Mouse (Mus musculus) testis, postnatal 14 days (tissue): ENCODE measurements around the gene H2-T24.
"Not testable (repeated sequence)": the region's sequence is repeated elsewhere in the genome, so short reads cannot be mapped to it uniquely, and the experiment has no call there.

Experiments
- DNase-seq: peaks from one replicate; pipeline ENCODE4 v3.0.0; 2021; ENCODE audit warnings: low spot score

Gene H2-T24

DNA sequence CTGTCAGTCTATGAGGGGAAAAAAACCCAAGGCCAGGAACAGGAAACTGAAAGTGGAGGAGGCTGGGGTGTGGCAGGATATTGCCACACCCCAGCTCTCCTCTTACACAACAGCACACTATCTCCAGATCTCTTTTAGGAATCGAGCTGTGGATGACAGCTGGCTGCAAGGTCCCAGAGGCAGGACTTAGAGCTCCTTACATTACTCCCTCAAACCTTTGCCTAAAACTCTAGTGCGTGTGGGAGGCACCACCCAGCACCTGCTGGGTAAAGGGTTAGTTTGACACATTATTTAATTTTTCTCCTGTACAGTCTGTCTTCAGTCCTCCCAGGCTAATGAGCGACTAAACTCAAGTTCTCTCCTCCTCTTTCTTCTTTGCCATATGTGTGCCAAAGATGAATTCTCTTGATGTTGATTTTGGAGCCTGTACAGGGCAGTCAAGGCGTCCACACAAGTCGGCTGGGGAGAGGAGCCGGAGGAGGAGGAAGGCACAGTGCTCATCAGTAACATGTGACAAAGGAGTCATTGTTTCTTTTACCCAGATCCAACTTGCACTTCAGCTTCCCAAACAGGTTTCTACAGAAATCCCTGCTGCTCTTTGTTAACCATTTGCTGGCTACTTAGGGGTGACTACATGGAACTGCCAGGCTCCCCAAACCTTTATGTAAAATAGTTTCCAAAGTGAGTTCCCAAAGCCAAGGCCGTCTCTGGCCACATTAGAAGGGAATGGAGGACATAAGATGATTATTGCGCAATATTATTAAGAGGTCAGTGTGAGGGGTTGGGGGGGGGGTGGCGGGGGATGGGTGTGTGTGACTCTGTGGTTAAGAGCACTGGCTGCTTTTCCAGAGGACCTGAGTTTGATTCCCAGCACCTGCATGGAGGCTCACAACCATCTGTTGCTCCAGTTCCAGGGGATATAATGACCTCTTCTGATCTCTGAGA lies 3.6 kb upstream of the H2-T24 start:
- DNase-seq = peak; percentile 45

DNA sequence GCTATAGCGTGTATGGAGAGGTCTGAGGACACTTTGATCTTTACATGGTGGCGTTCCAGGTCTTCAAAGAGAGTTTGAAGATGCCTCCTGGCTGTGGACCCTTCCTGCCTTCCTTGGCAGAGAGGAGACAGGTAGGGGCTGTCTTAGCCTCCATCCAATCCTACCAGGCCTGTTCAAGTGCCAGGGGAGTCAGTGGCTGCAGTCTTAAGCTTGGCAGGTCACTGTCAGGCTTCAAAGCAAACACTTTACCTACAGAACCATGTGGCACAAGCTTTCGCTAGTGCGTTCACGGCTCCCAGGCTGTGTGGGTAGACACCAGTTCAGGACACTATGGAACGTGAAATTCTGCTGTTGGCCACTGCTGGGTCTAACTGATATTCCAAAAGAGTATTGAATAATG lies 2.6 kb upstream of the H2-T24 start:
- DNase-seq = no peak

DNA sequence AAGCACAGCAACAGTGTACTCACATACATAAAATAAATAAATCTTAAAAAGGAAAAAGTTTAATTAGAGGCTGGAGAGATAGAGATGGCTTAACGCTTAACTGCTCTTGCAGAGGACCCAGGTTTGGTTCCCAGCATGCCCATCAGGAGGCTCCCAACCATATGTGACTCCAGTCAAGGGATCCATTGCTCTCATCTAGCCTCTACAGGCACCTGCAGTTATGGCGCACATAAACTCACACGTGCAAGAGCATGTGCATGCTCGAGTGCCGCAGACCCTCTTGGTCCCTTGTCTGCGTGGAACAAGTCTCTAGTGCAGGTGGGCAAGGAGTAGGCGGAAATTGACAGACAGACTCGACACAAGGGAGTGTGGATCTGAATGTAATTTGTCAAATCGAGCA lies 1.7 kb upstream of the H2-T24 start:
- DNase-seq = no peak

DNA sequence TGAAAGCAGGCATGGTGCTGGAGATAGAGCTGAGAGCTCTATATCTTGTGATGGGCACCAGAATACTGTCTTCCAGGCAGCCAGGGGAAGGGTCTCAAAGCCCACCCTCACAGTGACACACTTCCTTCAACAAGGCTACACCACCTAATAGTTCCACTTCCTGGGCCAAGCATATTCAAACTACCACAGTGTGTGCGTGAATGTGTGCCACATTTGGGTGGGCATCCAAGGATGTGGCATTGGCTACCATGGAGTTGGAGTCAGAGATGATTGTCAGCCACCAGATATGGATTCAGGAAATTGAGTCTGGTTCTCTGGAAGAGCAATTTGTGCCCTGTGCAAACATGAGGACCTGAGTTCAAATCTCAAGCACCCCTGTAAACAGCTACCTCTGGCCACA lies 949 bp upstream of the H2-T24 start:
- no peak for DNase-seq

DNA sequence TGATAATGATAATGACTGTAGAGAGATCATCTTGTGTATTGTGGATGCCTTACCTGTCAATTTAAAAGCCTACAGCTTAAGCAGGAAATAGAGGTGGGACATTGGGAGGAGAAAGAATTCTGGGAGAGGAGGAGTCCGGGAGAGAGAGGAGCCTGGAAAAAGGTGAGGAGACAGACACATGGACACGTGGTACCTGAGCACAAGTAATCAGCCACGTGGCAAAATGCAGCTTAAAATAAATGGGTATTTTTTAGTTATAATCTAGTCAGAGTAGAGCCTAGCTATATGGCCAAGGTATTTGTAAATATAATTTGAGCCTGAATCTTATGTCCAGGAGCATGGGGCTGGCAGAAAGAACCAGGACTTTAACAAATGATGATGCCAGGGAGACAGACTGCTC lies 841 bp downstream of the H2-T24 start:
- no peak for DNase-seq

DNA sequence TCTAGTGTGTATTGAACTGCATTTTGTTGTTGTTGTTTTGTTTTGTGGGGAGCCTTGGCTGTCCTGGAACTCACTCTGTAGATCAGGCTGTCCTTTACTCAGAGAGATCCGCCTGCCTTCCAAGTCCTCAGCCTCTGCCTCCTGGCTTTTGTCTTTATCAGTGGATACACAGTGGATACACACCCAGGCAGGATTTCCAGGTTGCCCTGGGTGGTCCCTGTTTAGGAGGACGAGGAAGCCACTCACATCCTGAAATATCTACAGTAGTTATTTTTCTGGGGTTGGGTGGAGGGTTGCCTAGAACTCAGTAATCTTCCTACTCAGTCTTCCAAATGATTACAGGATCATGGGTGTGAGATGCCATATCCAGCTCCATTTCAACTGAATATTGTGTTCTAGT lies 1.4 kb downstream of the H2-T24 start:
- no peak for DNase-seq

DNA sequence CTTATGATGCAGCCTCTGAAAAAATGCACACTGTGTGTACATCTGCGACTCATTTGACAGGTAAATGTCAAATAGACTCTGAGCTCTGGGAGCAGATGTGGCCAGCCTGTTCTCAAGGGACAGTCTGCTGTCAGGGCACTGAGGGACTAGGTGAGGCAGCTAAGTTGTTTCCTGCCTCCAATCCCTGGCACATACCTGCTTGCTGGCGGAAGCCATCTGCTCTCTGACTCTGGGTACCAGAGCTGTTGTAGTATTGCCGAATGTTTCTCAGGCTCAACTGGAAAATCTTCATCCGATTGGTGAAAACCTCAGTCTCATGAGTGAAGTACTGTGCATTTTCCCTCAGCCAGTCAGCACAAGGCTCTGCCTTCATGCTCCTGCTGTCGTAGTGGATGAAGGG lies 3.3 kb downstream of the H2-T24 start:
- DNase-seq = no peak

DNA sequence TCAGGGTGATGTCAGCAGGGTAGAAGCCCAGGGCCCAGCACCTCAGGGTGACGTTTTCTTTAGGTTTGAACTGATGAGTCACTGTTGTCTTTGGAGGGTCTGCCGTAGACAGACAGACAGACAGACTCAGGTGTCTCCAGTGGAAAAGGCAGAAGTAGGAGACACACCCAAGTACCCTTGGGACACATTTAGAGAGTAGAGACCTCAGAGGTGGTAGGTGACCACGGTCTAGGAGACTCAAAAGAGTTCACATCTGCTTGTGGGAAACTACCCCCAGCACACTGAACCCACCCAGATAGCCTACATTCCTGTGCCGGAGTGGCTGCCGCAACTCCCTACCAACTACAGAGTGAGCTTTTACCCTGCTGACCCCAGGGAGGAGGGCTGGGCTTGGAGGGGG lies 5.4 kb downstream of the H2-T24 start:
- DNase-seq = no peak

DNA sequence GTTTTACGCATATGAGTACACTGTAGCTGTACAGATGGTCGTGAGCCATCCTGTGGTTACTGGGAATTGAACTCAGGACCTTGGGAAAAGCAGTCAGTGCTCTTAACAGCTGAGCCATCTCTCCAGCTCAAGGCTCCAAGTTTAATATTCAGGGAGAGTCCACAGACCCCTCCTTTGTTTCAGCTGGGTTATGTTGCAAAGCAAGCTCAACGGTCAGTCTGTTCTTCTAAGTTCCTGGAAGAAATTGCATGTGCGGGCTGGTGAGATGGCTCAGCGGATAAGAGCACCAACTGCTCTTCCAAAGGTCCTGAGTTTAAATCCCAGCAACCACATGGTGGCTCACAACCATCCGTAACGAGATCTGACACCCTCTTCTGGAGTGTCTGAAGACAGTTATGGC lies 16.0 kb downstream of the H2-T24 start:
- not testable (repeated sequence) for DNase-seq

DNA sequence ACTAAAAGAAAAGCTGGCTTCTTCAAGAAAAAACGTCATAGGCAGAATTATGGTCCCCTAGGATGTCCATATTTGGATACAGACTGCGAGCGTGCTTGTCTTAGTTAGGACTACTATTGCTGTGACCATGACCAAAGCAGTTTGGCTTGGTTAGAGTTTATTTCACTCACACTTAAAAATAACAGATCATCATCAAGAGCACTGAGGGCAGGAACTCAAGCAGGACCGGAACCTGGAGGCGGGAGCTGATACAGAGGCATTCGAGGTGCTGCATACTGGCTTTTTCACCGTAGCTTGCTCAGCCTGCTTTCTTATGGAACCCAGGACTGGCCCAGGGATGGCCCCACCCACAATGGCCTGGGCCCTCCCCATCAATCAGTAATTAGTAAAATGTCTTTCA lies 17.0 kb downstream of the H2-T24 start:
- no peak for DNase-seq

DNA sequence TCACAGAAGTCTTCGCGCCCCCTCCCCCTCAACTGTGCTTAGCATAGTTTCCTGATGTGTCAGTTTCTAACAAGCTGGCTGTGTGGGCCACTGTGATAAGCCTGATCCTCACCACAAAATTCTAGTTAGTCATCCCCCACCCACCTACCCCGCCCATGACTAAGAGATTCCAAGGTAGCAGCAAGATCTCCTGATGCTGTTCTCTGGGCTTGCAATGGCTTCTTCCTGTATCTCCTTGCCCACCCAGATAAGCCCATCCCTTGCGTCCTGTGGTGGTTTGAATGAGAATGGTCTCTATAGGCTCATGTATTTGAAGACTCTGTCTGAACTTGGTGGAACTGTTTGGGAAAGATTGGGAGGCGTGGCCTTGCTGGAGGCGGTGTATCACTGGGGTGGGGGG lies 18.4 kb downstream of the H2-T24 start:
- DNase-seq = no peak

DNA sequence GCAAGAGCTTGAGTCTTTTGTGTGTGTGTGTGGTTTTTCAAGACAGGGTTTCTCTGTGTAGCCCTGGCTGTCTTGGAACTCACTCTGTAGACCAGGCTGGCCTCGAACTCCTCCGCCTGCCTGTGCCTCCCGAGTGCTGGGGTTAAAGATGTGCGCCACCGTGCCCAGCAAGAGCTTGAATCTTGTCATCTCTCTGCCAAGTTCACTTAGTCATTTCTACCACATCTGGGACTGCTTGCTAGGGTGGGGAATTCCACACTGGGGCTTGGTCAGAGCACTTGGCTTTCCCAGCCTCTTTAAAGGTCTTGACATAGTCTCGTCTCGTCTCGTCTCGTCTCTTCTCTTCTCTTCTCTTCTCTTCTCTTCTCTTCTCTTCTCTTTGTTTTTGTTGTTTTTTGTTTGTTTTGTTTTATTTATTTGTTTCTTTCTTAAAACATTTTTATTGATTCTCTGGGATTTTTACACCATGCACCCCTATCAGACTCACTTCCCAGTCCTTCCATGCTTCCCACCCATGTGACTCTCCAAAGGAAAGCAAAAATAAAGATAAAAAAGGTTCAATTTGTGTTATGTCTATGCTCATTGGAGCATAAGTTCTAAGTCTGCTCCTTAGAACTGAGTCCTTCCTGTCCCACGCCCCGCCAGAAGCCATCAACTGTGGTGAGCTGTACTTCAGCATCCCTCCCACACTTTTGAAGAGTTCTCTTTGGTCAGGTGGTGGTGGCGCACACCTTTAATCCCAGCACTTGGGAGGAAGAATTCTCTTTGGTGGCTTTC lies 19.1 kb downstream of the H2-T24 start:
- no peak for DNase-seq

DNA sequence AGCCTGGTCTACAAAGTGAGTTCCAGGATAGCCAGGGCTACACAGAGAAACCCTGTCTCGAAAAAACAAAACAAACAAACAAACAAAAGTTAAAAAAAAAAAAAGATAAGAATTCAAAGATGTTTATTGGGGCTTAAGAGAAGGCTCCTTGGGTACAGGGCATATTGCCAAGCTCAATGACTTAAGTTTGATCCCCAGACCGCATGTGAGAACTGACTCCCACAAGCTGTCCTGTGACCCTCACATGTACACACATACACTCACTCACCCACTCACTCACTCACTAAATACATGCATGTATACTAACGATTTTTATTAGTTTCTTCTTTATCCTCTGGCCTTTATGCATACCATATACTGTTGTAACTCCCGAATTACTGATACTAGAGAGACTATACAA lies 20.0 kb downstream of the H2-T24 start:
- no peak for DNase-seq

DNA sequence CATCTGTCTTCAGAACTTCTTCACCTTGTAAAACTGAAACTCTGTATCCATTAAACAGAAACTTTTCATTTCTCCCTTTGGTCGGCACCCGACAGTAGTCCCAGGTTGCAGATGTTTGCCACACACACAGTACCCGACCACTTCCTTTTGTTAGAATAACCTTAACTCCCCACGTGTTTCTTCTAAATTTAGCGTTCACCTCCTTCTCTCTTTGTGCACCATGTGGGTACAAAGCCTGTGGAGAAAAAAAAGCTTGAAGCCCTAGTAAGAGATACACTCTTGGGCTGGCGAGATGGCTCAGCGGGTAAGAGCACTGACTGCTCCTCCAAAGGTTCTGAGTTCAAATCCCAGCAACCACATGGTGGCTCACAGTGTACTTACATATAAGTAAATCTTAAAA lies 21.0 kb downstream of the H2-T24 start:
- no peak for DNase-seq

DNA sequence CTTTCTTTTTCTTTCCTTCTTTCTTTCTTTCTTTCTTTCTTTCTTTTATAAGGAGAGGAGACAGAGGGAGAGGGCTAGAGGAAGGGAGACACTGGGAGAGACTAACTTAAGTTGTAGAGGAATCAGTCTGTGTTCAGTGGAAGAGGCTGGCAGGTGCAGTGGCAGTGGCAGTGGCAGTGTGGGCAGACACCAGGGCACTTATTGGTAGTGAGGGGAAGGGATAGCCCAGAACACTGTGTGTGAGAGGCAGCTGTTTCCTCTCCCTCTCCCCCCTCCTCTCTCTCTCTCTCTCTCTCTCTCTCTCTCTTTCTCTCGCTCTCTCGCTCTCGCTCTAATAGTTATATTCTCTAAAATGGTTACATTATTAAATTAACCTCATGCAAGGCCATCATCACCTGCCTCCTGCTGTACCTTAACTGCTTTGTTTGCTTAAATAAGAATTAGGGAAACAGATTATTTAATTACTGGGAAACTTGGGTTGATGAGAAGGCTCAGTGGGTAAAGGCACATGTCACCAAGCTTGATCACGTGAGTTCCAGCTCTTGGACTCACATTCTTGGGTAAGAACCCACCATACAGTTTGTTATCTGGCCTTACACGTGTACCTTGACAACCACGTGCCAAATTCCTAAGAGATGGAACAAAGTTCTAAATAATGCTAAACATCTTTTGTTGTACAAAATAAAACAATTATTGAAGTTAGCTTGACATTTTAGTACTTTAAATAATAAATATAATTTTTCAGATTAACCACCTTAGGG lies 21.6 kb downstream of the H2-T24 start:
- no peak for DNase-seq

DNA sequence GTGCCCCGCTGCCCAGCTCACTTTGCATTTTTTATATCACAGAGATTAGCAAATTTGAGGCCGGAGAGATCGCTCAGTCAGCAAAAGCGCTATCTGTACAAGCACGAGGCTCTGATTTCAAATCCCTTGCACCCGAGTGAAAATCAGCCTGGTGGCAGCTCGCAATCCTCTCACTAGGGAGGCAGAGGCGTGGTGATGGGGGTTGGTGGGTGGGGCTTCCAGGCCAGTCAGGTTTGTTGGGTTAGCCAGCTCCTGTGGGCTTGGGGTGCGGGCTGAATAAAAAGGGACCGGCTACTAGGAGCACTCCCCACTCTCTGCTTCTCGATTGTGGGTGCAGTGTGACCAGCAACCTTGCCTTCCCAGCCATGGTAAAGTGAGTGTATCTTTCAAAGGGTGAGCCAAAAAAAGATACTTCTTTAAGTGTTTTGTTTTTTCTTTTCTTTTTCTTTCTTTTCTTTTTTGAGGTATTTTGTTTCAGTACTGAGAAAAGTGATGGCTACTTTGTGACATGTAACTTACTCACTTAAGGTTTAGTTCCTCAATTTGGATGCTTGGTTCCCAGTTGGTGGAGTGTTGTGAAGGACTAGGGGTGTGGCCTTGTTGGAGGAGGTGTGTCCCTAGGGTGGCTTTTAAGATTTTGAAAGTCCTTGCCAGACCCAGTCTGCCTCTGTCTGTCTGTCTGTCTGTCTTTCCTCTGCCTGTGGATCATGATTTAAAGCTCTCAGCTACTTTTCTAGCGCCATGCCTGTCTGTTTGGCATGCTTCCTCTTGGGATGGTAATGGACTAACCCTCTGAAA lies 22.4 kb downstream of the H2-T24 start:
- no peak for DNase-seq

DNA sequence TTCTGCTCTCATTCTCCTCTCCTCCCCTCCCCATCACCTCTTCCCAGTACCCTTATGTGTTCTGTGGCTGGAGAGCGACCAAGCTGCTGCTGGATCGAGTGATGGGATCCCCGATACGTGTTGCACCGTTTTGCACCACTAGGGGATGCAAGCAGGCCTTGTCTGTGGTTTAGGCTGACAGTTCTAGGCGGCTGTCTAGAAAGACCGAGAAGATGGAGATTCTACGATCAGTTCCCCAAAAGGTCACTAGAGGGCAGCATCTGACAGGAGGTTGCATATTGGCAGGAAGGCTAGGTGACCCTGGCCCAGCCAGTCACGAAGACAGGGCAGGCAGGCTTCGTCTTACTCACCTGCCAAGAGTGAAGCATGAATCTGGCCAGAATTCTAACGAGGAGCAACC lies 23.4 kb downstream of the H2-T24 start:
- DNase-seq = peak; percentile 85

DNA sequence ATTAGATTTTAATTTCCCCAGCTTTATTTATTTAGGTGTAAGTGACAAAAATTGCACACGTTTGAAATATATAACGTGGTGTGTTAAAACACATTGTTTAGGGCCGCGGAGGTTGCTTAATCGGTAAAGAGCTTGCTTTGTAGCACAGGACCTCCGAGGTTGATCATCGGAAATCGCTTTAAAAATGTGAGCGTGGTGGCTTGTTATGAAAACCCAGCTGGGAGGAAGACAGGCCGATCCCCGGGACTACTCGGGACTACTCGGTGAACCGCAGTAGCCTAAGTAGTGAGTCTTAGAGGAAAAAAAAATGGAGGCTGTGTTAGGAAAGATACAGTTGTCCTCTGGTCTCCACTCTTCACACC lies 25.5 kb downstream of the H2-T24 start:
- DNase-seq = no peak

DNA sequence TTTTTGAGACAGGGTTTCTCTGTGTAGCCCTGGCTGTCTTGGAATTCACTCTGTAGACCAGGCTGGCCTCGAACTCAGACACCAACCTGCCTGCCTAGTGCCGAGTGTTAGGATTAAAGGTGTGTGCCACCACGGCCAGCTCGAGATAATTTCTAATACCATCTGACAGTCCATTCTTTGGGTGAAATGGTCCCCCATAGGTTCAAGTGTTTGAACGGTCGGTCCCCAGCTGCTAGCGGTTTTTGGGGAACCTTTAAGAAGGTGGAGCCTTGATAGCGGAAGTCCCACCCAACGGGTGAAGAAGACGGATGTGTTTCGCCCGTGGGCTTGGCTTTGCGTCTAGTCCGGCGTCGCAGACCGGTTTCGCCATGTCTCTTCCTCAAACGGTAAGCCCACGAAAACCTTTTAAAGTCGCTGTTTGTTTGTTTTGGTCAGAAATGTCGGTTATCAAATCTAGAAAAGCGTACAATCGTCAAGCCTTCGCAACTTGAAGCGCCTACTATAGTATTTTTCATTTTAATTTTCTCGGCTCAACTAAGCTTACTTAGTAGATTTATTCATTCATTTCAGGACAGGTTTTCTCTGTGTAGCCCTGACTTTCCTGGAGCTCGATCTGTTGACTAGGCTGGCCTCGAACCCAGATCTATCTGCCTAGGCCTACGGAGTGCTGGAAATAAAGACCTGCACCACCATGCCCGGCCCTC lies 26.0 kb downstream of the H2-T24 start:
- peak; percentile 75 for DNase-seq

DNA sequence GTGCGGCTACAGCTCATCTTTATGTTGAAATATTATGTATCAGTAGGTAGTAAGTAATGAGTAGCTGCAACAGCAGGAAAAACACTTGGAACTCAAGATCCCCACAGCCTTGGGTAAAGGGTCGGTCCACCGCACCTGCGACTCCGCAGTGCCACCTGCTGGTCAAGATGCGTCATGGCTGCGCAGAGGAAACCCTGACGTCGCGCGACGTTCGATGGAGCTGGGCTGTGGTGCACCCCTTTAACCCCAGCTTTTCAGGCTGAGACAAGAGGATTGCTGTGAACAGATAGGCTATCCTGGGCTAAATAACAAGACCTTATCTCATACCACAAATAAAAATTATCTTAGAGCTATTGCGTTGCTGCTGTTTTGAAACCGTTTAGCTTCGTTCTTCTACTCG lies 26.7 kb downstream of the H2-T24 start:
- DNase-seq = peak; percentile 60

DNA sequence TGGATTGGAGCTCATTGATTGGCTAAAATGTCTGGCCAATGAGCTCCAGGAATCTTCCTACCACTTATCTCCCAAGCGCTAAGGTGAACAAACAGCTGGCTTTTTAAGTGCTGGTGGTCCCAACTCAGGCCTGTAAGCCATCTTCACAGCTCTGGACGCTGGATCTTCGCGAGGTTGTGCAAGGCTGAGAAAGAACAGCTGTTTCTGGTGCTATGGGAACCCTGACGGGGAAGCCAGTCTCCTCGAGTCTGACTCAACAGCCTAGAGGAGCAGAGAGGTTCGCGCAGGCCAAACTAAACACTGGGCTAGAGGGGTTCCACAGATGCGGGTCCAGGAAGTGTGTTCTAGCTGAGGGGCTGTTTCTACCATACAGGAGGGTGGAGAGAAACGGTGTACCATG lies 28.6 kb downstream of the H2-T24 start:
- DNase-seq = no peak
